13 mouse cellular contexts compared by ENCODE assay signal in genomic region chr2:49651737-49652136, GRCm38 (mm10).
"Had no signal": no experiment of that assay in that cellular context is flagged by ENCODE, and none has a peak within 500 bp of the region (broad histone marks: within the 10 kb centered on the region; RNA-seq: fewer than 3 reads in every experiment).

No protein-coding gene starts in this region.

- H3K9me3 ChIP-seq: midbrain, embryonic 12.5 days; neural tube, embryonic 12.5 days; stomach, embryonic 15.5 days had no signal

- H3K36me3 ChIP-seq: stomach, embryonic 15.5 days had no signal

- H3K4me3 ChIP-seq: midbrain, embryonic 12.5 days; neural tube, embryonic 12.5 days; stomach, embryonic 15.5 days had no signal

- H3K9ac ChIP-seq: lung, embryonic 14.5 days; midbrain, embryonic 12.5 days; neural tube, embryonic 12.5 days; stomach, embryonic 15.5 days had no signal

- H3K4me2 ChIP-seq: lung, embryonic 14.5 days; midbrain, embryonic 12.5 days; neural tube, embryonic 12.5 days; stomach, embryonic 15.5 days had no signal

- H3K27ac ChIP-seq: midbrain, embryonic 12.5 days; neural tube, embryonic 12.5 days; stomach, embryonic 15.5 days; stomach, postnatal 0 days had no signal

- DNase-seq: lung, adult 18-20 months; lung, embryonic 14.5 days; lung, postnatal 10 days; lung, postnatal 4 days; midbrain, embryonic 14.5 days; right cerebral cortex, postnatal 14 days; thymus, adult 2 months; thymus, postnatal 25 days; thymus, postnatal 4 days had no signal

- H3K27me3 ChIP-seq: midbrain, embryonic 12.5 days; neural tube, embryonic 12.5 days; stomach, embryonic 15.5 days had no signal
